Comparison of ENCODE assay signal across 12 mouse cellular contexts in genomic region chr3:28301378-28301777, GRCm38 (mm10). TPM values are rescaled to one million over a fixed set of nuclear protein-coding genes. Genes with fewer than 3 reads are reported as not detected.
DNase-seq lines count a peak whose midpoint lies in the region; ATAC-seq and TF ChIP-seq lines count a peak whose summit lies in the region.
"Had no signal": no experiment of that assay in that cellular context is flagged by ENCODE, and none has a peak within 500 bp of the region (broad histone marks: within the 10 kb centered on the region; RNA-seq: fewer than 3 reads in every experiment).

No protein-coding gene starts in this region.

- H3K9ac ChIP-seq in lung, embryonic 14.5 days = no peak overlapping the region
- no peak overlapping the region for H3K9ac ChIP-seq in liver, postnatal 0 days (replicated peaks)
- H3K9ac ChIP-seq: forebrain, embryonic 15.5 days; neural tube, embryonic 15.5 days had no signal

- no peak overlapping the region for H3K4me2 ChIP-seq in lung, embryonic 14.5 days
- H3K4me2 ChIP-seq in liver, postnatal 0 days (ENCODE audit: low read depth, low read length) = no peak overlapping the region
- H3K4me2 ChIP-seq: forebrain, embryonic 15.5 days; neural tube, embryonic 15.5 days had no signal

- no peaks in the 10 kb centered on the region for H3K36me3 ChIP-seq in lung, embryonic 14.5 days (ENCODE audit: insufficient read depth)
- no peaks in the 10 kb centered on the region for H3K36me3 ChIP-seq in liver, postnatal 0 days (replicated peaks; ENCODE audit: insufficient read depth, low read length)
- H3K36me3 ChIP-seq: embryonic facial prominence, embryonic 10.5 days; forebrain, embryonic 15.5 days; neural tube, embryonic 15.5 days had no signal

- H3K27ac ChIP-seq in lung, embryonic 14.5 days (ENCODE audit: low read depth) = 0 out of 2 replicates have a peak overlapping the region, but pooled peaks have one; percentile 33
- no peak overlapping the region for H3K27ac ChIP-seq in liver, postnatal 0 days (ENCODE audit: low read depth)
- H3K27ac ChIP-seq in gastrocnemius, adult 2 months = no peak overlapping the region; the same call in 1 of the 2 replicates
- no peak overlapping the region for H3K27ac ChIP-seq in left cerebral cortex, adult 2 months
- H3K27ac ChIP-seq: embryonic facial prominence, embryonic 10.5 days; forebrain, embryonic 15.5 days; neural tube, embryonic 15.5 days had no signal

- peak; percentile 68 for TF ChIP-seq EP300 in liver, postnatal 0 days (IDR thresholded peaks at IDR 0.05; ENCODE audit: low read depth)

- intact Hi-C loops in gastrocnemius, adult 2 months (cut with DNase I) = no loop called here
- intact Hi-C loops in left cerebral cortex, adult 2 months (cut with DNase I) = no loop called here

- peak; percentile 82 for ATAC-seq in lung, embryonic 14.5 days (ENCODE audit: insufficient read depth)
- ATAC-seq in common myeloid progenitor, adult 5-6 weeks (replicated peaks; ENCODE audit: low read depth, poor library complexity, severe bottlenecking) = peak; percentile 93
- peak; percentile 58 for ATAC-seq in liver, postnatal 0 days
- ATAC-seq: forebrain, embryonic 15.5 days had no signal

- no peaks in the 10 kb centered on the region for H3K9me3 ChIP-seq in lung, embryonic 14.5 days (ENCODE audit: low read depth, low read length)
- no peaks in the 10 kb centered on the region for H3K9me3 ChIP-seq in liver, postnatal 0 days (ENCODE audit: low read length)
- H3K9me3 ChIP-seq: embryonic facial prominence, embryonic 10.5 days; forebrain, embryonic 15.5 days; neural tube, embryonic 15.5 days had no signal

- H3K4me3 ChIP-seq in lung, embryonic 14.5 days (ENCODE audit: low read depth, low read length) = no peak overlapping the region
- no peak overlapping the region for H3K4me3 ChIP-seq in lung, adult 2 months (replicated peaks; ENCODE audit: extremely low read depth, low read depth, low read length)
- H3K4me3 ChIP-seq in liver, postnatal 0 days (ENCODE audit: low read depth, low read length) = no peak overlapping the region
- no peak overlapping the region for H3K4me3 ChIP-seq in gastrocnemius, adult 2 months
- no peak overlapping the region for H3K4me3 ChIP-seq in left cerebral cortex, adult 2 months
- H3K4me3 ChIP-seq: embryonic facial prominence, embryonic 10.5 days; forebrain, embryonic 15.5 days; neural tube, embryonic 15.5 days had no signal

- no peaks in the 10 kb centered on the region for H3K27me3 ChIP-seq in lung, embryonic 14.5 days (ENCODE audit: insufficient read depth, low read length)
- H3K27me3 ChIP-seq in liver, postnatal 0 days (ENCODE audit: insufficient read depth, low read length) = no peaks in the 10 kb centered on the region
- H3K27me3 ChIP-seq: forebrain, embryonic 15.5 days; neural tube, embryonic 15.5 days had no signal

- TF ChIP-seq POLR2A in lung, adult 2 months (IDR thresholded peaks at IDR 0.05; ENCODE audit: borderline replicate concordance, extremely low read depth, low read depth, low read length) = no peak

- 53% methylated on average over 4 of the region's 4 CpGs for WGBS in lung, embryonic 14.5 days
- 33% methylated on average over 4 of the region's 4 CpGs for WGBS in lung, adult 2 months
- WGBS in liver, postnatal 0 days (ENCODE audit: insufficient replicate concordance) = 20% methylated on average over 4 of the region's 4 CpGs

- no peaks in the 10 kb centered on the region for H3K4me1 ChIP-seq in lung, embryonic 14.5 days (ENCODE audit: insufficient read depth)
- no peaks in the 10 kb centered on the region; the same call in 1 of the 2 replicates for H3K4me1 ChIP-seq in lung, adult 2 months (ENCODE audit: control insufficient read depth, insufficient read depth, low read length)
- peaks cover 7% of the 10 kb centered on the region; the same call in 1 of the 2 replicates for H3K4me1 ChIP-seq in liver, postnatal 0 days (ENCODE audit: insufficient read depth)
- H3K4me1 ChIP-seq: forebrain, embryonic 15.5 days; neural tube, embryonic 15.5 days had no signal

- no peak for TF ChIP-seq CTCF in lung, embryonic 14.5 days (IDR thresholded peaks at IDR 0.05; ENCODE audit: low read depth)
- TF ChIP-seq CTCF in lung, adult 2 months (IDR thresholded peaks at IDR 0.05; ENCODE audit: insufficient read depth, low read length) = no peak
- 0 out of 2 replicates have a peak, but pooled peaks have one; percentile 6 for TF ChIP-seq CTCF in liver, postnatal 0 days (IDR thresholded peaks at IDR 0.05; ENCODE audit: low read depth)
- TF ChIP-seq CTCF in gastrocnemius, adult 2 months (IDR thresholded peaks at IDR 0.05) = no peak
- no peak for TF ChIP-seq CTCF in left cerebral cortex, adult 2 months (IDR thresholded peaks at IDR 0.05)

- DNase-seq in lung, embryonic 14.5 days = peak; percentile 69
- no peak for DNase-seq in lung, adult 2 months
- DNase-seq in liver, postnatal 0 days = no peak
- no peak for DNase-seq in gastrocnemius, adult 2 months
- DNase-seq in right cerebral cortex, postnatal 4 days = no peak
- no peak for DNase-seq in left cerebral cortex, adult 2 months (ENCODE audit: extremely low spot score in 1 of 2, low spot score in 2 of 2)
- DNase-seq: cerebellum, adult 2 months; kidney, adult 8-10 months had no signal

RNA-seq across cellular contexts. Expression of gene Tnik, which starts 38.4 kb away (rescaled TPM):
- 12.2 and 13.6 TPM in 2 replicates for polyA plus RNA-seq in lung, embryonic 14.5 days (2014; fragmentation: Nextera tagmentation; extraction: Ambion mirVana)
- polyA plus RNA-seq in lung, adult 2 months (2012; rRNA removed) = 6.1 and 11.8 TPM in 2 replicates
- 31.4 and 36.4 TPM in 2 replicates for total RNA-seq in common myeloid progenitor, adult 5-6 weeks (2017)
- polyA plus RNA-seq in liver, postnatal 0 days (2015; fragmentation: Nextera tagmentation; extraction: Ambion mirVana) = 1.0 and 1.3 TPM in 2 replicates
- 10 to 100 TPM; 38.8 to 42.7 TPM for total RNA-seq in gastrocnemius, adult 2 months (2021)
- 100 to 1,000 TPM; 205 to 221 TPM for total RNA-seq in left cerebral cortex, adult 2 months (2021)
